Mouse (Mus musculus) layer of hippocampus, adult 18-20 months (tissue): Measurements from ENCODE around the gene Ttc28. TPM values are rescaled to one million over a fixed set of nuclear protein-coding genes. Genes with fewer than 3 reads are reported as not detected.
A peak's percentile ranks its signal among the peaks of the same experiment; 100 is the strongest.

Experiments used
- DNase-seq, 2 experiments: peaks; one replicate each; pipeline ENCODE4 v3.0.0; 2022; ENCODE audit warnings: low spot score in 2 of 2
- total RNA-seq, 2 experiments: library from RNA; stranded (reverse); gene quantifications; 2 replicates each; pipeline ENCODE4 v1.2.3; 2021

Gene Ttc28
- total RNA-seq, 2 experiments from 2014 or later, result 7.6 to 7.8 TPM

GRCm38 (mm10) chr5:111080601-111081000 lies 201.0 kb downstream of the Ttc28 start:
- no peak for DNase-seq

GRCm38 (mm10) chr5:111085849-111086248 lies 206.2 kb downstream of the Ttc28 start:
- no peak for DNase-seq

- no peak for DNase-seq
Measured at GRCm38 (mm10) chr5:111096750-111097149, 217.1 kb downstream of the Ttc28 start.

- DNase-seq, result no peak
Measured at GRCm38 (mm10) chr5:111097233-111098160, 217.9 kb downstream of the Ttc28 start.

- no peak for DNase-seq
Measured at GRCm38 (mm10) chr5:111098516-111099274, 219.1 kb downstream of the Ttc28 start.

- no peak for DNase-seq
Measured at GRCm38 (mm10) chr5:111100585-111100984, 221.0 kb downstream of the Ttc28 start.

GRCm38 (mm10) chr5:111101383-111101932 lies 221.9 kb downstream of the Ttc28 start:
- no peak for DNase-seq

- DNase-seq, result no peak
Measured at GRCm38 (mm10) chr5:111104801-111105200, 225.2 kb downstream of the Ttc28 start.

- DNase-seq, result no peak
Measured at GRCm38 (mm10) chr5:111111378-111111777, 231.8 kb downstream of the Ttc28 start.

- no peak for DNase-seq
Measured at GRCm38 (mm10) chr5:111113183-111113582, 233.6 kb downstream of the Ttc28 start.

- DNase-seq, result no peak
Measured at GRCm38 (mm10) chr5:111113694-111114375, 234.2 kb downstream of the Ttc28 start.

- no peak for DNase-seq
Measured at GRCm38 (mm10) chr5:111114597-111114996, 235.0 kb downstream of the Ttc28 start.

GRCm38 (mm10) chr5:111115519-111116350 lies 236.1 kb downstream of the Ttc28 start:
- DNase-seq, result no peak

GRCm38 (mm10) chr5:111119805-111120204 lies 240.2 kb downstream of the Ttc28 start:
- DNase-seq, result no peak

GRCm38 (mm10) chr5:111120298-111120697 lies 240.7 kb downstream of the Ttc28 start:
- no peak for DNase-seq

- DNase-seq, result no peak
Measured at GRCm38 (mm10) chr5:111120705-111121420, 241.3 kb downstream of the Ttc28 start.

- no peak for DNase-seq
Measured at GRCm38 (mm10) chr5:111122332-111123049, 242.9 kb downstream of the Ttc28 start.

GRCm38 (mm10) chr5:111123050-111123746 lies 243.6 kb downstream of the Ttc28 start:
- DNase-seq, result peak; percentile 16 to 72
